Mouse (Mus musculus): ENCODE data around the gene Krt25. TPM values are rescaled to one million over a fixed set of nuclear protein-coding genes. Genes with fewer than 3 reads are reported as not detected.

The Krt25 gene
- polyA plus RNA-seq, 1 experiment from 2014 or later = not detected

GRCm38 (mm10) chr11:99319127-99319526 is 3.6 kb downstream of the Krt25 start:
- Histone ChIP-seq H3K4me2 (no peak overlapping the region), H3K27ac (no peak overlapping the region), H3K4me1 (no peaks in the 10 kb centered on the region), H3K9me3 (no peaks in the 10 kb centered on the region), H3K27me3 (no peaks in the 10 kb centered on the region), H3K36me3 (no peaks in the 10 kb centered on the region), H3K4me3 (no peak overlapping the region), H3K9ac (no peak overlapping the region)
- 51% methylated on average over 9 of the region's 9 CpGs for WGBS
- ATAC-seq (ENCODE audit: insufficient number of reproducible peaks, low FRiP score, low TSS enrichment, low read depth) = no peak

- H3K27me3 ChIP-seq = no peaks in the 10 kb centered on the region
- ATAC-seq (ENCODE audit: insufficient number of reproducible peaks, low FRiP score, low TSS enrichment, low read depth) = no peak
- no peak overlapping the region for H3K4me3 ChIP-seq
- H3K36me3 ChIP-seq = no peaks in the 10 kb centered on the region
- H3K4me2 ChIP-seq = no peak overlapping the region
- H3K9ac ChIP-seq = no peak overlapping the region
- 64% methylated on average over 8 of the region's 8 CpGs for WGBS
- H3K9me3 ChIP-seq = no peaks in the 10 kb centered on the region
- H3K27ac ChIP-seq = no peak overlapping the region
- no peaks in the 10 kb centered on the region for H3K4me1 ChIP-seq
These were observed 6.2 kb downstream of the Krt25 start for GRCm38 (mm10) chr11:99316543-99316942.

- H3K27ac ChIP-seq = no peak overlapping the region
- H3K4me3 ChIP-seq = no peak overlapping the region
- WGBS = 77% methylated on average over 2 of the region's 2 CpGs
- no peaks in the 10 kb centered on the region for H3K4me1 ChIP-seq
- no peak for ATAC-seq (ENCODE audit: insufficient number of reproducible peaks, low FRiP score, low TSS enrichment, low read depth)
- no peaks in the 10 kb centered on the region for H3K9me3 ChIP-seq
- H3K9ac ChIP-seq = no peak overlapping the region
- no peak overlapping the region for H3K4me2 ChIP-seq
- H3K27me3 ChIP-seq = no peaks in the 10 kb centered on the region
- H3K36me3 ChIP-seq = no peaks in the 10 kb centered on the region
These were observed 8.2 kb downstream of the Krt25 start for GRCm38 (mm10) chr11:99314594-99314993.

GRCm38 (mm10) chr11:99310882-99311281 is 11.9 kb downstream of the Krt25 start:
- H3K27ac ChIP-seq = no peak overlapping the region
- 100% methylated on average over 1 of the region's 1 CpGs for WGBS
- ATAC-seq (ENCODE audit: insufficient number of reproducible peaks, low FRiP score, low TSS enrichment, low read depth) = no peak
- no peak overlapping the region for H3K4me3 ChIP-seq
- no peaks in the 10 kb centered on the region for H3K4me1 ChIP-seq
- no peaks in the 10 kb centered on the region for H3K27me3 ChIP-seq
- H3K9me3 ChIP-seq = no peaks in the 10 kb centered on the region
- H3K4me2 ChIP-seq = no peak overlapping the region
- H3K9ac ChIP-seq = no peak overlapping the region
- H3K36me3 ChIP-seq = no peaks in the 10 kb centered on the region

GRCm38 (mm10) chr11:99307579-99307978 is 15.2 kb downstream of the Krt25 start:
- no peaks in the 10 kb centered on the region for H3K4me1 ChIP-seq
- H3K4me2 ChIP-seq = no peak overlapping the region
- ATAC-seq (ENCODE audit: insufficient number of reproducible peaks, low FRiP score, low TSS enrichment, low read depth) = no peak
- no peaks in the 10 kb centered on the region for H3K9me3 ChIP-seq
- no peaks in the 10 kb centered on the region for H3K36me3 ChIP-seq
- no peak overlapping the region for H3K9ac ChIP-seq
- H3K27me3 ChIP-seq = no peaks in the 10 kb centered on the region
- no peak overlapping the region for H3K4me3 ChIP-seq
- no peak overlapping the region for H3K27ac ChIP-seq
- WGBS = 17% methylated on average over 2 of the region's 2 CpGs

GRCm38 (mm10) chr11:99295039-99295438 is 27.7 kb downstream of the Krt25 start:
- H3K4me3 ChIP-seq = no peak overlapping the region
- H3K9me3 ChIP-seq = no peaks in the 10 kb centered on the region
- no peaks in the 10 kb centered on the region for H3K36me3 ChIP-seq
- no peak overlapping the region for H3K9ac ChIP-seq
- no peak for ATAC-seq (ENCODE audit: insufficient number of reproducible peaks, low FRiP score, low TSS enrichment, low read depth)
- peaks cover 4% of the 10 kb centered on the region; the same call in 1 of the 2 replicates for H3K27me3 ChIP-seq
- 29% methylated on average over 5 of the region's 5 CpGs for WGBS
- H3K27ac ChIP-seq = no peak overlapping the region
- H3K4me1 ChIP-seq = no peaks in the 10 kb centered on the region
- H3K4me2 ChIP-seq = no peak overlapping the region

GRCm38 (mm10) chr11:99292846-99293245 is 29.9 kb downstream of the Krt25 start:
- H3K27me3 ChIP-seq = peaks cover 4% of the 10 kb centered on the region; the same call in 1 of the 2 replicates

GRCm38 (mm10) chr11:99284833-99285312 is 37.9 kb downstream of the Krt25 start, which contains the start of gene Krt24:
Gene Krt24 (minus strand): TSS chr11:99285262.
- Histone ChIP-seq H3K36me3 (no peaks in the 10 kb centered on the region), H3K4me3 (no peak within 1 kb of the TSS), H3K4me1 (peaks cover 5% of the 10 kb centered on the region; the same call in 1 of the 2 replicates), H3K9me3 (no peaks in the 10 kb centered on the region), H3K27me3 (no peaks in the 10 kb centered on the region), H3K4me2 (no peak within 1 kb of the TSS), H3K9ac (no peak within 1 kb of the TSS), H3K27ac (no peak within 1 kb of the TSS)
- no peak for ATAC-seq (ENCODE audit: insufficient number of reproducible peaks, low FRiP score, low TSS enrichment, low read depth)
- WGBS = 31% methylated on average over 11 of the region's 11 CpGs

More at GRCm38 (mm10) chr11:99292846-99293245, 29.9 kb downstream of the Krt25 start:
- 57% methylated on average over 5 of the region's 5 CpGs for WGBS
- ATAC-seq (ENCODE audit: insufficient number of reproducible peaks, low FRiP score, low TSS enrichment, low read depth) = no peak
- no peak overlapping the region for H3K9ac ChIP-seq
- H3K36me3 ChIP-seq = no peaks in the 10 kb centered on the region
- no peak overlapping the region for H3K27ac ChIP-seq
- H3K4me2 ChIP-seq = no peak overlapping the region
- H3K4me3 ChIP-seq = no peak overlapping the region
- no peaks in the 10 kb centered on the region for H3K4me1 ChIP-seq
- H3K9me3 ChIP-seq = no peaks in the 10 kb centered on the region

- H3K27ac ChIP-seq = no peak overlapping the region
- no peaks in the 10 kb centered on the region for H3K36me3 ChIP-seq
- no peaks in the 10 kb centered on the region for H3K9me3 ChIP-seq
- peaks cover 5% of the 10 kb centered on the region; the same call in 1 of the 2 replicates for H3K4me1 ChIP-seq
- H3K4me3 ChIP-seq = no peak overlapping the region
- H3K27me3 ChIP-seq = no peaks in the 10 kb centered on the region
- no peak overlapping the region for H3K4me2 ChIP-seq
- 79% methylated on average over 5 of the region's 5 CpGs for WGBS
- no peak overlapping the region for H3K9ac ChIP-seq
- ATAC-seq (ENCODE audit: insufficient number of reproducible peaks, low FRiP score, low TSS enrichment, low read depth) = no peak
These were observed 38.7 kb downstream of the Krt25 start for GRCm38 (mm10) chr11:99284011-99284410.

- Histone ChIP-seq H3K4me3 (no peak overlapping the region), H3K4me2 (no peak overlapping the region), H3K9me3 (no peaks in the 10 kb centered on the region), H3K9ac (no peak overlapping the region), H3K4me1 (peaks cover 5% of the 10 kb centered on the region; the same call in 1 of the 2 replicates), H3K36me3 (no peaks in the 10 kb centered on the region), H3K27ac (no peak overlapping the region), H3K27me3 (no peaks in the 10 kb centered on the region)
- no peak for ATAC-seq (ENCODE audit: insufficient number of reproducible peaks, low FRiP score, low TSS enrichment, low read depth)
- 59% methylated on average over 4 of the region's 4 CpGs for WGBS
These were observed 39.4 kb downstream of the Krt25 start for GRCm38 (mm10) chr11:99283334-99283733.

GRCm38 (mm10) chr11:99281116-99281515 is 41.6 kb downstream of the Krt25 start:
- Histone ChIP-seq H3K4me3 (no peak overlapping the region), H3K36me3 (no peaks in the 10 kb centered on the region), H3K27me3 (no peaks in the 10 kb centered on the region), H3K9me3 (no peaks in the 10 kb centered on the region), H3K4me1 (peaks cover 12% of the 10 kb centered on the region), H3K27ac (no peak overlapping the region), H3K4me2 (no peak overlapping the region), H3K9ac (no peak overlapping the region)
- no peak for ATAC-seq (ENCODE audit: insufficient number of reproducible peaks, low FRiP score, low TSS enrichment, low read depth)
- 77% methylated on average over 9 of the region's 9 CpGs for WGBS

GRCm38 (mm10) chr11:99279986-99280385 is 42.8 kb downstream of the Krt25 start:
- no peaks in the 10 kb centered on the region for H3K9me3 ChIP-seq
- no peak overlapping the region for H3K9ac ChIP-seq
- no peak for ATAC-seq (ENCODE audit: insufficient number of reproducible peaks, low FRiP score, low TSS enrichment, low read depth)
- H3K27me3 ChIP-seq = no peaks in the 10 kb centered on the region
- no peak overlapping the region for H3K27ac ChIP-seq
- H3K4me2 ChIP-seq = no peak overlapping the region
- 56% methylated on average over 5 of the region's 5 CpGs for WGBS
- no peaks in the 10 kb centered on the region for H3K36me3 ChIP-seq
- peaks cover 11% of the 10 kb centered on the region for H3K4me1 ChIP-seq
- no peak overlapping the region for H3K4me3 ChIP-seq

- Histone ChIP-seq H3K9me3 (no peaks in the 10 kb centered on the region), H3K36me3 (no peaks in the 10 kb centered on the region), H3K4me2 (no peak overlapping the region), H3K27ac (no peak overlapping the region), H3K4me3 (no peak overlapping the region), H3K9ac (no peak overlapping the region), H3K27me3 (no peaks in the 10 kb centered on the region), H3K4me1 (peaks cover 7% of the 10 kb centered on the region)
- WGBS = 19% methylated on average over 7 of the region's 7 CpGs
- ATAC-seq (ENCODE audit: insufficient number of reproducible peaks, low FRiP score, low TSS enrichment, low read depth) = no peak
These were observed 46.0 kb downstream of the Krt25 start for GRCm38 (mm10) chr11:99276786-99277185.
